Mouse (Mus musculus) NIH3T3 (cell line): ENCODE measurements around the gene Cyp2s1.
A peak's percentile ranks its signal among the peaks of the same experiment; 100 is the strongest.

Experiments
- DNase-seq: peaks from one replicate; pipeline ENCODE4 v3.0.0-alpha.2; 2012; ENCODE audit warnings: low read depth

The Cyp2s1 gene

DNA sequence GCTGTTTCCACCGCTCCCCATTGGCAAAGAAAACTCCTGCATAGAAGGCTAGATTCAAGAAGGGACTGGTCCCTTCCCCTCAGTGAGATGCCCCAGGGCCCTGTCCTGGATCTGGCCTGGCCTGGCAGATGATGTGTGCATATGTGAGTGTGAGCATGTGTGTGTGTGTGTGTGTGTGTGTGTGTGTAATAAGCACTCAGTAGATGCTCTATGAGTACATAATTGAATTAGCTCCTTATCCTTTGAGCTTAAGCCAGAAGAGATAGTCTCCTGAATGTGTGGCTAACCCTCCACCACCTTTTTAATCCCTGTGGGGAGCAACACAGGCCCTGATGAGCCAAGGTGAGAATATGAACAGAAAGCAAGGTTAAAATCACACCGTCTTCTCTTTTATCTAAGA lies 5.0 kb downstream of the Cyp2s1 start:
- no peak for DNase-seq

DNA sequence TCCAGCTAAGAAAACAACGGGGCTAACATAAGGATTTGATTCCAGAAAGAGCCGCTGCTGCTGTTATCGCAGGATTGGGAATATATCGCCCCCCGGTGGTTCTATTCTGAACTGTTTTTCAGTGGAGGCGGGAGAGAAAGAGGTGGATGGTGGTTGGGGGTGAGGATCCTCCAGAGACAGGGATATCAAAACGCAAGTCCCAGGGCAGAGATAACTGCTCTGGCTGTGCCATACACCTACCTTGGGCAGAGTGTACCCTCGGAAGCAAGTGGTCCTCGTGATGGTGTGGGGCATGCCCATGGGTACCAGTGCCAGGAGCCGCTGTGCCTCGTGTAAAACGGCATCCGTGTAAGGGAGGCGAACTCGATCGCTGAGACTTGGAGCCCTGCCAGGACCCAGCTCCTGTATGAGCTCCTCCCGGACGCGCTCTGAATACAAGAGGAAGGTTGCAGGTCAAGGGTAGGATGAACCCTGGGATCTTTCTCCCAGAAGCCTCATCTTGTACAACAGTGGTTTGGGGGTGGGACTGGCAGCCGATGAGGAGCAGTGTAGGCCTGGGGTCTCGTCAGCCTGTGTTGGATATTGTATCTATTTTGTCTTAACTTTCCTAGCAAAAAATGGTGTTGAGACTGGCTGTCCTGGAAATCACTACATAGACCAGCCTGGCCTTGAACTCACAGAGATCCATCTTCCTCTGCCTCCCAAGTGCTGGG lies 10.9 kb downstream of the Cyp2s1 start:
- peak; percentile 94 for DNase-seq

DNA sequence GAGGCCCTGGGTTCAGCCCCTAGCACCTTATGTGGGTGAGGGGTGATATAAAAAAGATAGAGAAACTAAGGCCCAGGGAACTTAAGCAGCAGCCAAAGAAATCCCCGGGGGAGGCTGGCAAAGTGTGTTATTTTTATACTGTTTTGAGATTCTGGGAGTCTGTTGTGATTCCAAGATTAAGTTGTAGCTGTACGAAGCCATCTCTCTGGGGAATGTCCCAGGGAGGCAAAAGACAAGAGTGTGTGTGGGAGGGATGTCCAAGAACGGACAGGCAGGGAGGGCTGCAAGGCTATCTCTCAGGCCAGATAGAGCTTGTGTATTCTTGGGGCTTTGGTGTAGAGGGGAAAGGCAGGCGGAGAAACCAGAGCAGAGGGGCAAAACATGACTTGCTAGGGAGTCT lies 11.9 kb downstream of the Cyp2s1 start:
- DNase-seq, result peak; percentile 49

DNA sequence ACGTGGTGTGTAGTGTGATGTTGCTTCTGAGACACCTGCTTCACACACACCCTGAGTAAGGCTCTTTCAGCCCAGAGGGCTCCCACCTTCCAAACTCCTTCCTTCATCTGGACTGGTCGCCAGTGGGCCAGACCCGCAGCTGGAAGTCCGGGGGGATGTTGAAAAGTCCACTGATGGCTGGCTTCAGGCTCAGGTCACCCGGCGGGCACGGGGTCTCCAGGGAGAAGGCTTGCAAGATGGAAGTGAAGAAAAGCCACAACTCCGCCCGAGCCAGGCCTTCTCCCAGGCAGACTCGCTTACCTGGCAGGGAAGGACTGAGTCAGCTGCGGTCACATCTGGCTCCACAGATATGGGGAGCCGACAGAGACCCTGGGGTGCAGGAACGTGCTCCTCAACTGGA lies 13.3 kb downstream of the Cyp2s1 start:
- no peak for DNase-seq

DNA sequence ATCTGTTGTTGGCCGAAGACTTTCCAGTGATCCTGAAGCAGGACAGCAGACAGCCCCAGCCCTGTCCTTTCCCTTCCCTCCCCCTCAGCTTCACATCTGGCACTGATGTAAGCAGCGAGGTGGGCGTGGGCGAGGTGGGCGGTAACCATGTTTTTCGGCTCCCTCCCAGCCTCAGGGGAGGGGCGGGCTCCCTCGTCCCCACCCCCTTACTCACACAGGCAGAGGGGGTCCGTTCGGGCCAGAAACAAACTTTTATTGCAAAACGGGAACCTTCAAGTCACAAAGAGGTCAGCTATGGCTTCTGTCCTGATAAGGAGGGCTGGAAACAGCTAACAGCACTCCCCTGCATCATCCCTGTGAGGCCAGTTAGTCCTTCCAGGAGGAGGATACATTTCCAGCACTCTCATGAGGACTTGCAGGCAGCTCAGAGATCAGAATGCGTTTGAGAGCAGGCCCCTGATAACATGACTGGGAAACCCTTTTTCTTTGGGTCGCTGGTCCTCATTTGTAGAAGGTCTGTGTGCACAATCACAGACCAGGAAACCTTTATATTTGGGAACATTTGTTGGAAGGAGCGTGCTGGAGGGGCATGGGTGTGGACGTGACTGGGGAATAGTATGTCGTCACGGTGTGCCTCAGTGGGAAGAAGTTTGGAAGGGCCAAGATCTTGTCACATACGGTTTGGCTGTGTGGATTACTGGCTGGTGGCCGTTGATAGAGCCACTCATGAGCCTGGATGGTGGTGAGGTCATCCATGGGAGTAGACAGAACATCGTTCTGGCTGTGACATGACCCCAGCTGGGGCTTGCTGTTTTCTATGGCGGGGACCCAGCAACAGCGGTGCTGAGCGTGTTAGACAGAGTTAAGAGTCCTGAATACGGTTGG lies 14.2 kb downstream of the Cyp2s1 start:
- peak; percentile 92 for DNase-seq

DNA sequence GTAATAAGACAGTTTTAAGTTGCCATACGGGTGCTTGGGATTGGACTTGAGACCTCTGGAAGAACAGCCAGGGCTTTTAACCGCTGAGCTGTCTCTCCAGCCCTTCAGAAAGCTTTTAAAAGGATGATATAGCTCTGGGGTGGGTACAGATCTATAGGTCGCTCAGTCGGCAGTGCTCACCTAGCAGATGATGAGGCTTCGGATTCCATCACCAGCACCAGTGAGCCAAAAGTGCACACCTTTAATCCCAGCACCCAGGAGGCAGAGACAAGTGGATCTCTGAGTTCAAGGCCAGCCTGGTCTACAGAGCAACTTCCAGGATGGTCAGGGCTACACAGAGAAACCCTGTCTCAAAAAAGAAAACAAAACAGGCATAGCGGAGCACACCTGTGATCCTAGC lies 15.7 kb downstream of the Cyp2s1 start:
- no peak for DNase-seq

DNA sequence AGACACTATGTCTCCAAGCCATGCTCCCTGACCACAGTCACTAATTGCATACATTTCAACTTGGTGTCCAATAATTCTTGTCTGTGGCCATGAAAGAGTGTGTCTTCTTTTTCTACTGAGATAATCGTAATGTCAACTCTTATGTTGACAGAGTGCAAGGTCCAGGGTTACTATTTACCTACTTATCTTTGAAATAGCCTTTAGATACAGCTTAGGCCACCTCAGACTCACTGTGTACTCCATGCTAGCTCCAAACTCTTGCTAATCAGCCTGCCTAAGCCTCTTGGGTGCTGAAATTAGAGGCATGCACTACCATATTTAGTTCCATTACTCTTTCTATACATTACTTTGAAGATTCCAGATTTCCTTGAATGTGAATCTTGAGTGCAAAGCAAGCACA lies 17.3 kb downstream of the Cyp2s1 start:
- no peak for DNase-seq

DNA sequence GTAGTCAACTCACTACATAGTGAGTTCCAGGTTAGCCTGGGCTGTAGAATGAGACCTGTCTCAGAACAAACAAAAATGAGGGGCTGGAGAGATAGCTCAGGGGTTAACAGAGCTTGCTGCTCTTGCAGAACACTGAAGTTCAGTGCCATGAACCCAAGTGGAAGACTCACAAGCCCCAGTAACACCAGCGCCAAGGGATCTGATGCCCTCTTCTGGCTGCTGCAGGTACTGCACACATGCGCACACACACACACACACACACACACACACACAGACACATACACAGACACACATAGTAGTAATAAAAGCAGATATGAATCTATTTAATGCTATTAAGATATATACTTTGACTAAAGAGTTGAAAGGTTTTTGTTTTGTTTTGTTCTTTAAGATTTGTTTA lies 18.2 kb downstream of the Cyp2s1 start:
- no peak for DNase-seq

DNA sequence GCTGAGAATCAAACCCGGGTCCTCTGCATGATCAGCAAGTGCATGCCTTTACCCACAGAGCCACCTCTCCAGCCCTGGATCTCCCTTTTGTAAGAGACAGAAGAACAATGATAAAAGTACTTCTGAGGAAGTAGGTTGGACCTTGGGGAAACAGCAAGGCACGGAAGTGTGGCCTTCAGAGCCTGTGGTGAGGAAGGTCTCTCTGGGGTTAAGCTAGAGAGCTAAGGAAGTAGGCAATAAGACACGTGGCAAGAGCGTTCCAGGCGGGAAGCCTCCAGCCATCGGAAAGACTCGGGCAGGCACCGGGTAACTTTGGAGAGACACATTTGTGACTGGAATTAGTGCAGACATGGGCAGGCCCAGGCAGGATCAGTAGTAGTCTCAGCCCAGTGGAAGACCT lies 21.9 kb downstream of the Cyp2s1 start:
- no peak for DNase-seq

DNA sequence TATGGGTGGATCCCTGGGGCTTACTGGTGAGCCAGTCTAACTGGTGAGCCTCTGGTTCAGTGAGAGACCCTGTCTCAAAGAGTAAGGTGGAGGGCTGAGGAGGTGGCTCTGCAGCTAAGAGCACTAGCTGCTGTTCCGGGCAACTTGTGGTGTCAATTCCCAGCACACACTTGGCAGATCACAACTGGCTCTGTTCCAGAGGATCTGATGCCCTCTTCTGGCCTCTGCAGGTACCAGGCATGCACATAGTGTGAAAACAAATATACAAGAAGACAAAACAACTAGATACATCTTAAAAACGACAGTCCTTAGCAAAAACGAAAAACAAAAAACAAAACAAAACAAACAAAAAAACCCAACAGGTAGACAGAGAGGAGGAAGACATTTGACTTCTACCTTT lies 23.0 kb downstream of the Cyp2s1 start:
- no peak for DNase-seq

DNA sequence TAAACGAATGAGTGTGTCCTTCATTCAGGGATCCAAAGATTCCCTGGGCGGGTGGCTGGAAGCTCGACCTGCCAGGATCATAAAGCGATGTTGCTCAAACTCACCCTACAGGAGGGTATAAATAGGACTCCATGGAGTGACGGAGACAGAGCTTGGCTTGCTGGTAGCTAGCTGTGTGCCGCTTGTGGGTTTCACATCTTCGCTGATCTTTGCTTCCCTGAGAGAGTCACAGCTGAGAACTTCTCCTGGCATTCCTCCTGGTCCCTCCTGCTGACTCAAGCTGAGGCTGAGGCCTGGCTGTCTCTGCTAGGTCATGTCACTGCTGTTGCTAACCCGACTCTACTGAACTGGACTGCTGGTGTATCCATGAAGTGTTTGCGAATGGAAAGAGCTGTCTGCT lies 23.7 kb downstream of the Cyp2s1 start:
- peak; percentile 45 for DNase-seq

DNA sequence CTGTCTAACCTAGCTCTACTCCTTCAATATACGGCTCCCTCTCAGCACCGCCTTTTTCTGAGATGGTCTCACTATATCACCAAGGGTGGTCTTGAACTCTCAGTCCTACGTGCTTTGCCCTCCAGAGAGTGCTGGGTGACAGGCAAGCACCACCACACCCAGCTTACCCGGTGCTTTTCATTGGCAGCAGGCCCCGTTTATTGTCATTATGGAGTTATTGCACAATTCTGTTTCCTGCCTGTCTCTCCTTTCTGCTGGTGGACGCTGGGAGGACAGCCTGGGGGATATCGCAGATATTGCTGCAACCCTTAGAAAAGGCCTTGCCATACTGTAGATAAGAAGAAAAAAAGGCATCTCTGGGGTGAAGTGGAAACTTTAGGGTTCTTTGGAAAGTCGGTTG lies 26.1 kb downstream of the Cyp2s1 start:
- DNase-seq, result peak; percentile 49

DNA sequence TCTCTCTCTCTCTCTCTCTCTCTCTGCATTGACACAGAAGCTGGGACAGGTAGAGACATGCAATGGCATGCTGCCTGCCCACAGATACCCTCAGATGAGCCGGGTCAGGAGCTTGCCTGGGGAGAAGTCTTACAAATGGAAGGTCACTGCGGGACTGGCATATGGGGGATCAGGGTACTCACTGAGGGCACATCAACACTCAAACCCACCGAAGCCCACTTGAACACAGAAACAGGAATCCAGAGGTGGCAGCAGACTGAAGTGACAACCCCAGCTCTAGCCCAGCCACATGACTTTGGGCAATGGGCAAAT lies 27.6 kb downstream of the Cyp2s1 start:
- no peak for DNase-seq

DNA sequence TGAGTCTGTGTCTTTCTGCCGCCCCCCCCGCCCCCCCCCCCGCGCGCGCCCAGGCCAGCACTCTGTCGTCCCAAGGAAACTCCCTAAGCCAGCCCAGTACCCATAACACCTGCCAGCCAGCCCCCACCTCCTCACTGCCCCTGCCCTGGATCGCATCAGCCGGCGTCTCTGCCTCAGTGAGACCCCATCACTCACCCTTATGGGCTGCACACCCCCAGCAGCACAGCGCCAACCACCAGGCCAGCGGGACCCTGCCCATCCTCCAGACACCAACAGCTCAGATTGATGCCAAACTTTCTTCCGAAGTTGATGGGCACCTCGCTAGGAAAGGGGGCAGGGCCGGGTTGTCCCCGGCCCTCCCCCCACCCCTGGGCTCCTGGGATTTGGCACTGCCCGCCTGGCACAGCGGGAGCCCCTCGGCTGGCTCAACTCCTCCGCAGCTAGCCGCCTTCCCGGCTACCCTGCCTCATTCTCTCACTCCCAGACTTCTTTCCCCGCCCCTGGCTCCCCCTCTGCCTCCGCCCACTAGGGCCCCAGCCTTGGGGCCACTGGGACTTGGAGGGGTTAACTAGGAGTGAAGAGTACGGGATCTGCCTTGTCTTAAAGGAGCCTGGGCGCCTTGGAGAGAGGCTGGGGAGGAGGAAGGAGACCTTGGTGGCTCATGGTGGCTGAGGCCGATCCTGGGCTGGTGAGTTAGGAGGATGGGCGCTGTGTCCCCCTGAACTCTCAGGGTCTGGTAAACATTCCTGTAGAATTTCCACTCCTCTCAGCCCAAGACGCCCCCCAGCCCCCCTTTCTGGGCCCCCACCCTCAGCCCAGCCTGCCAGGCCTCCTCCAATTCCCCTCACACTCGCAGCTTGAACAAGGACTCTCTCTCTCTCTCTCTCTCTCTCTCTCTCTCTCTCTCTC lies 28.2 kb downstream of the Cyp2s1 start, which contains the start of gene Axl:
TSS of gene Axl (minus strand) at position 486 of the 909 bp plus-strand sequence.
- peak; percentile 92 for DNase-seq

DNA sequence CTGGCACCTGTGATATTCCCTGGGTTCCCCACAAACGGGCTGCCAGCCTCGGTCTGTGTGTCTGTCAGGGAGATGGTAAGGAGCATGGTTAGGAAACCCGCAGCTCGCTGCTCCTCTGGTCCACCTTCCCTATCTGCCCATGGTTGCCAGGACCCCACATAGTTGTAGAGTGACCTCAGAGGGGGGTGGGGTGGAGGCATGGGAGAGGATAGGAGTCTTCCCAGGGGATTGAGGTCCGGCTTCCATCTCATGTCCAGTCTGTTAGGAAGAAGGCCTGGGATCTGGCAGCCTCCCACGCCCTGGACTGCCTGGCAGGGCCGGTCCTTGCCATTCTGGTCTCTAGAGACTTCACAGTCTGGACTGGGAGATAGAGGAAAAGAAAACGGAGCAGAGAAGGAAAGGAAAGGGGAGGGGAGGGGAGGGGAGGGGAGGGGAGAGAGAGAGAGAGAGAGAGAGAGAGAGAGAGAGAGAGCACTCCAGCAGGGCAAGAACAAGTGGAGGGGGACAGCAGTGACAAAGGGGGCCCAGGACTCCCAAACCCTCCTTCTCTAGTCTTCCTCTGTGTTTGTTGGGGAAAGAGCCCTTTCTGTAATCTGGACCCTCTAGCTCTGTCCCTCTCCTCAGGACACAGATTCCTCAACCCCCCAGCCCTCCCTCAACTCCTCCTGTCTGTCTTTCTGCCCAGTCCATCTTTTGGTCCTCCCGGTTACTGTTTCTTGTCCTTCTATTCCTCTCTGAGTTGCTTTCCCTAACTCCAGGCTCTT lies 29.1 kb downstream of the Cyp2s1 start:
- DNase-seq, result peak; percentile 70

DNA sequence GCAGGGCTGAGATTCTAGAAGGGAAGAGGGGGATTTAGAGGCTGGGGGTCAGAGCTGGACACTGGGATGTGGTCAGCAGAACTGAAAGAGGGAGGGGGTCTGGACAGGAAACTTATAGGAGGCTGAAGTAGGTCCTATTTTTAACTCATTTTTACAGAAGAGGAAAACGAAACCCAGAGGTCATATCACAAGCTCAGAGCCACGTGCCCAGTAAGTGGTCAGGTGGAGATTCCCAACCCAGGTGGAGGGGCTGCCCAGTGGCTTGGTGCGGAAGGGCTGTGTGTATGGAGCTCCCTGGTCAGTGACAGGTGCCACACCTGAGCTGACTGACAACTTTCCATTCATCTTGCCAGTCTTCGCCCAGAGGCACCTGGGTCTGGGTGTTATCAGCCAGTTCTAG lies 29.7 kb downstream of the Cyp2s1 start:
- peak; percentile 24 for DNase-seq

DNA sequence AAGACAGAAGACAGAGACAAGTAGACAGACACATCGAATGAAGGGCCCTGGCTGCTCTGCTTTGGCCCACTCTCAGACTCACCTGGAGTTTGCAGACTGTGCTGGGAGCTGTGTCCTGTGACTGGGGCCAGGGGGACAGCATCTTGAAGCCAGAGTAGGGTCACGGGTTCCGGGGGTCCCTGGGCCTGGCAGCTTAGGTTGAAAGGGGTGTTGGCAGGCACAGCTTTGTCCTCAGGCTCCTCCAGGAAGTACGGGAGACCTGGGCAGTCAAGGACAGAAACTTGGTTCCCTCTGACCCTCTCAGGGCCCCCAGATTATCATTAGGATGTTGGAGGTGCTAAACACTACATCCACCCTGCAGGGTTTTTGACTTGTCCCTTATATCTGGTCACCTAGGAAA lies 31.0 kb downstream of the Cyp2s1 start:
- no peak for DNase-seq

DNA sequence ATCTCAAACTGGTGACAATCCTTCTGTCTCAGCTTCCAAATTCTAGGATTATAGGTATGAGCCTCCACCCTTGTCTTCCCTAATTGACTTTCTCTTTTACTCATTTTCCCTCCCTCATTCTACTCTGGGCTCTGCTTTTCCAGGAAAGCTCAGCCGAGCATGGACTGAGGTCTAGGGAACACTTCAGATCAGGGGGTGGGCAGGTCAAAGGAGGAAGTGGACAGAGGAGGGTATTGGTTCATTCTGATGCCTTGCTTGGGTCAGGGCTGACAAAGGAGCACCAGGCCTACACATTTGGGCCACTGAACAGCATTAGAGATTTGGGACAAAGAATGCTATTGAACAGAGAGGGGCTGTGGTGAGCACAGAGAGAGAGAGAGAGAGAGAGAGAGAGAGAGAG lies 31.9 kb downstream of the Cyp2s1 start:
- no peak for DNase-seq

DNA sequence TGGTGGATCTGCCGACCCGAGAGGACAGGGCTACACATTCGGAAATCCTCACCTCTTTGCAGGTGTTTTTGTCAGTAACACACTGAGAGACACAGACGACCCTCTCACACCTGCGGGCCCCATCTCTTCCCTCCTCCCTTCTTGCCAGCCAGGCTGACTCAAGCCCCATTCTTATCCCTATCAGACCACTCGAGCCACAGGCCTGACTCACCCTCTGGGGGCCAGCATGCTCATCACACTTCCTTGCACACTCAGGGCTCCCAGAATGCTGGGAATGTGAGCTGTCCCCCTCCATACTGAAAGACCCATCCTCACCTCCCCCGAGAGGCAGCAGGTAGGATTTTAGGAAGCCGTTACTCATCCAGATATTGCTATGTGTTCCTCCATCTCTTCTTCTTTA lies 33.0 kb downstream of the Cyp2s1 start:
- DNase-seq, result peak; percentile 62

DNA sequence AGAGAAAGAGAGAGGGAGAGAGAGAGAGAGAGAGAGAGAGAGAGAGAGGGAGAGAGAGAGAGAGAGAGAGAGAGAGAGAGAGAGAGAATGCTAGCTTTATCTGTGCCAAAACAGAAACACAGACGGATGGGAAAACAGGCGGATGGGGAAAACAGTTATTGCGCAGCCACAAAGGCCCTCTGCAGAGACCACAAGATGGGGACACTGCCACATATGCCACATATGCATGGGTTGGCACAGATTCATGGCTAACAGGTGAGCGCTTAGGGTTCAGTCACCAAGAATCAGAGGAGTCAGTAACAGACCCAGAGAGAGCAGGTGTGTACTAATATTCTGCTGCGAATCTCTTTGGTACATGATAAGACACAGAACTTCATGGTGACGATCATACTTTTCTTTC lies 34.0 kb downstream of the Cyp2s1 start:
- DNase-seq, result peak; percentile 46

DNA sequence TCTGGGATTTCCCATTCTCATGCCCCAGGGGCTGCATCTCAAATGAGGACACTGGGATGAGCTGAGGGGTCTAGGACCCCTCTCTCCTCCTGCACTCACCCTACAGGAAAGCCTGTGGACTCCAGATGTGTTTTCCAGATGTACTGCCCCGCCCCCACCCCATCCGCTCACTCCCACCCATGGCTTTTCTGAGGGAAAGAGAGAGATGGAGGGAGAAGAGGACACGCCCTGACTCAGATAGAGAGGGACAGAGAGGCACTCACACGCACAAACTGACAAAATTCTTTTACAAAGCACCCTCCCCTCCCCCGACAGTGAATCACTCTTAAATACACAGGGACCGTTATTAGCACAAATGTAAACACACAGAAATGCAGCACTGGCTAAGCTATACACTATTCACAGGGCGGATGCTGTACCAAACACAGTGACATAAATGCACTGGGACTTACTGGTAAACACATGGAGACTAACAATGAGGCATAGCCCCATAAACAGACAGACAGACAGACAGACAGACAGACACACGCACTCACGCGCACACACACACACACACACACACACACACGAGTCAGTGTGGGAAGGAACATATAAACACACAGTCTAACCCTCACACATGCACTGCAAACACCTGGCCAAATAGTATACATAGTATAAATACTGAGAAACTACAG lies 34.6 kb downstream of the Cyp2s1 start:
- DNase-seq, result peak; percentile 81
